Mouse (Mus musculus): ENCODE measurements at regions not wholly inside any gene's neighbourhood (a gene's known extent, or its start where the extent isn't known, plus 50 kb on each side); places are given as distances from the start of the nearest gene placed in this dataset.

- no peak for ATAC-seq (replicated peaks; ENCODE audit: insufficient number of reproducible peaks, low FRiP score, low TSS enrichment)
- H3K9me3 ChIP-seq (replicated peaks; ENCODE audit: control insufficient read depth, low read length): no peaks in the 10 kb centered on the region
- WGBS (ENCODE audit: insufficient replicate concordance): 78% methylated on average over 9 of the region's 9 CpGs
- no peaks in the 10 kb centered on the region for H3K36me3 ChIP-seq (ENCODE audit: control insufficient read depth, insufficient read depth, low read length)
- no peak overlapping the region for H3K9ac ChIP-seq (ENCODE audit: low read depth, low read length)
- H3K27me3 ChIP-seq (ENCODE audit: control insufficient read depth, insufficient read depth, low read length): no peaks in the 10 kb centered on the region
- no peak overlapping the region for H3K27ac ChIP-seq (ENCODE audit: low read depth, low read length)
- H3K4me3 ChIP-seq (ENCODE audit: low read depth, low read length): no peak overlapping the region
- no peak overlapping the region for H3K4me2 ChIP-seq
- peaks cover 4% of the 10 kb centered on the region; the same call in 1 of the 2 replicates for H3K4me1 ChIP-seq (ENCODE audit: control insufficient read depth, insufficient read depth, low read length)
Measured at GRCm38 (mm10) chr13:92988600-92988999, 144.0 kb downstream of the Mtx3 start.

GRCm38 (mm10) chr13:92990316-92991206, 146.0 kb downstream of the Mtx3 start:
- no peak overlapping the region for H3K27ac ChIP-seq (ENCODE audit: low read depth, low read length)
- no peaks in the 10 kb centered on the region for H3K27me3 ChIP-seq (ENCODE audit: control insufficient read depth, insufficient read depth, low read length)
- H3K9ac ChIP-seq (ENCODE audit: low read depth, low read length): no peak overlapping the region
- no peaks in the 10 kb centered on the region for H3K36me3 ChIP-seq (ENCODE audit: control insufficient read depth, insufficient read depth, low read length)
- ATAC-seq (replicated peaks; ENCODE audit: insufficient number of reproducible peaks, low FRiP score, low TSS enrichment): no peak
- no peak overlapping the region for H3K4me3 ChIP-seq (ENCODE audit: low read depth, low read length)
- H3K4me2 ChIP-seq: no peak overlapping the region
- WGBS (ENCODE audit: insufficient replicate concordance): 75% methylated on average over 14 of the region's 14 CpGs
- H3K9me3 ChIP-seq (replicated peaks; ENCODE audit: control insufficient read depth, low read length): no peaks in the 10 kb centered on the region
- peaks cover 4% of the 10 kb centered on the region; the same call in 1 of the 2 replicates for H3K4me1 ChIP-seq (ENCODE audit: control insufficient read depth, insufficient read depth, low read length)
